18 mouse cellular contexts compared by ENCODE assay signal in the genomic region with DNA sequence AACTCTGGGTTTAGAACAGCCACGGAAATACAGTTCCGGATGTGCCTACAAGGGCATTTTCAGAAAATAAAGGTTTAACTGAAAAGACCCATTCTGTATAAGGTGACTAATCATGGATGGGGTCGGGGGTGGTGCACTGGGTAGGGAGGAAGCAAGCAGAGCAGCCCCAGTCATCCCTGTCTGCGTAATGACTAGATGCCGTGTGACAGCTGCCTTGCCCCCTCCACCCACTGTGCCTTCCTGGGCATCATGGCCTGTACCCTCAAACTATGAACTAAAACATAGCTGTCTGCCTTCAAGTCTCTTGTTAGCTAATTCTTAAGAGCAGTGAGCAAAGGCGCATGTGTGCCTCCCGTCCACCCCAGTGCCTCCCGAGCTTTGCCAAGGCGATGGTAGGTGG. TPM values are rescaled to one million over a fixed set of nuclear protein-coding genes. Genes with fewer than 3 reads are reported as not detected.
"Had no signal": no experiment of that assay in that cellular context is flagged by ENCODE, and none has a peak within 500 bp of the region (broad histone marks: within the 10 kb centered on the region; RNA-seq: fewer than 3 reads in every experiment).

No protein-coding gene starts in this region.

- ATAC-seq: liver, embryonic 12.5 days; midbrain, embryonic 15.5 days had no signal

- H3K9ac ChIP-seq: limb, embryonic 13.5 days; liver, embryonic 12.5 days; liver, embryonic 15.5 days; lung, embryonic 15.5 days; midbrain, embryonic 15.5 days had no signal

- H3K4me1 ChIP-seq: liver, embryonic 12.5 days had no signal

- DNase-seq: kidney, adult 18-20 months; liver; lung, adult 18-20 months; lung, postnatal 10 days; lung, postnatal 36 days; right cerebral cortex, adult 18-20 months; right cerebral cortex, postnatal 14 days; right cerebral cortex, postnatal 4 days; thymus, adult 2 months; thymus, postnatal 25 days had no signal

- H3K9me3 ChIP-seq: limb, embryonic 10.5 days; limb, embryonic 13.5 days; liver, embryonic 12.5 days; liver, embryonic 15.5 days; lung, embryonic 15.5 days; midbrain, embryonic 15.5 days had no signal

- H3K4me3 ChIP-seq: limb, embryonic 10.5 days; limb, embryonic 13.5 days; liver, embryonic 12.5 days; liver, embryonic 15.5 days; lung, embryonic 15.5 days; midbrain, embryonic 15.5 days had no signal

- H3K36me3 ChIP-seq: limb, embryonic 10.5 days; liver, embryonic 12.5 days; liver, embryonic 15.5 days; lung, embryonic 15.5 days; midbrain, embryonic 15.5 days had no signal

- H3K27me3 ChIP-seq: limb, embryonic 13.5 days; liver, embryonic 12.5 days; liver, embryonic 15.5 days; lung, embryonic 15.5 days; midbrain, embryonic 15.5 days had no signal

- H3K27ac ChIP-seq: limb, embryonic 10.5 days; limb, embryonic 13.5 days; liver, embryonic 12.5 days; liver, embryonic 15.5 days; lung, embryonic 15.5 days; midbrain, embryonic 15.5 days; stomach, postnatal 0 days had no signal

- H3K4me2 ChIP-seq: limb, embryonic 13.5 days; liver, embryonic 12.5 days; liver, embryonic 15.5 days; lung, embryonic 15.5 days; midbrain, embryonic 15.5 days had no signal

RNA-seq across cellular contexts. Expression of a gene that starts 23.7 kb away (rescaled TPM):
- total RNA-seq: monocyte, adult 5-6 weeks had no signal
